Mouse (Mus musculus): Measurements from ENCODE around the gene Gm973.

The Gm973 gene

DNA sequence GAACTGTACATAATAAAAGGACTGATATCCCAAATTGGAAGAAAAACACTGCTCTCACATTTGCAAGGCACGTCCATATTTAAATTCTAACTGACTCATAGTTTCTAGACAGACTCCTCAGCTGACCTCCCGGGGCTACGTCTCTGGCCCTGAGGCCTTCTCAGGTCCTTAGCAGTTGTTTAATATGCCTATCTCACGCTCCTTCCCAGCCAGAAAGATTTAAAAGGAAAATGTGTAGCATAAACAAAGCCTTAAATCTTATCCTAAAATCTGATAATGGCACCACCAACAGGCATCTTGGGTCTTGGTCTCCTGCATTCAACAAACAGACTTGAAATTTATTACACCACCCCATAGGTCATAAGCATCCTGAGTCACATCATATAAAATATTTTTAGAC lies 62.7 kb downstream of the Gm973 start:
- in situ Hi-C loops (cut with MboI; ENCODE audit: unreplicated experiment in 2 of 2): no loop called here

DNA sequence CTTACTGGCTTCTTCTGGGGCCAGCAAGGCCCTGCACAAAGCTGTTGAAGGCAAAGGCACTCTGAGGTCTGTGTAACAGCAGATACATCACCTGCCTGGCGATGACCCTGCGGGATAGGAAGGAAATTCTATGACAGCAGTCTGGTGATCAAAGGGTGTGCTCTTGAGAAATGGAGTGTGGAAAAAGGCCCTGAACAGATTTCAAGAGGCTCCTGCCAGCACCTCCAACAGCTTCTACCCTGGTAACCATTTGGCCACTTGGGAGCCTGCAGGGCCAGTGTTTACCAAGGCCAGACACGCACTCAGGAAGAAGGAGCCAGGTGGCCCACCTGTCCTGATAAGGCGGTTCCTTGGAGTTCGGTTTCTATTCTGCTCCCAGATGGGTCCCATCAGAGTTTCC lies 63.3 kb downstream of the Gm973 start:
- in situ Hi-C loops (cut with MboI; ENCODE audit: unreplicated experiment in 2 of 2): no loop called here

- in situ Hi-C loops (cut with MboI; ENCODE audit: unreplicated experiment in 2 of 2): loop anchor here (5.0 to 10.0 kb wide), 2 partner anchors 263 to 335 kb away; no protein-coding TSS in a partner anchor
These were observed 64.2 kb downstream of the Gm973 start for GRCm38 (mm10) chr1:59580131-59580751.

DNA sequence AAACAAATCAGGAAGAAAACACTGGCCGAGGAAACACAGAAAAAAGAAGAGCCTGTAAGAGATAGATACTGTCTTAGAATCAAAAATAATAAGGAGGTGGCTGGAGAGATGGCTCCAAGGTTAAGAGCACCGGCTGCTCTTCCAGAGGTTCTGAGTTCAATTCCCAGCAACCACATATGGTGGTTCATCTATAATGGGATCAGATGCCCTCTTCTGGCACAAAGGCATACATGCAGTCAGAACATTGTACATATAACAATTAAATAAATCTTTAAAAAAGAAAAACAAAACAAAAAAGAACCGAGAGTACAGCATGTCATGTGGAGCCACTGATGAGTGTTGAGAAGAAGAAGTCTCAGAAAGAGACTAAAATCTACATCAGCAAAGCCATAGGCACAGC lies 64.8 kb downstream of the Gm973 start:
- in situ Hi-C loops (cut with MboI; ENCODE audit: unreplicated experiment in 2 of 2): loop anchor here (5.0 to 10.0 kb wide), 2 partner anchors 264 to 336 kb away; no protein-coding TSS in a partner anchor

DNA sequence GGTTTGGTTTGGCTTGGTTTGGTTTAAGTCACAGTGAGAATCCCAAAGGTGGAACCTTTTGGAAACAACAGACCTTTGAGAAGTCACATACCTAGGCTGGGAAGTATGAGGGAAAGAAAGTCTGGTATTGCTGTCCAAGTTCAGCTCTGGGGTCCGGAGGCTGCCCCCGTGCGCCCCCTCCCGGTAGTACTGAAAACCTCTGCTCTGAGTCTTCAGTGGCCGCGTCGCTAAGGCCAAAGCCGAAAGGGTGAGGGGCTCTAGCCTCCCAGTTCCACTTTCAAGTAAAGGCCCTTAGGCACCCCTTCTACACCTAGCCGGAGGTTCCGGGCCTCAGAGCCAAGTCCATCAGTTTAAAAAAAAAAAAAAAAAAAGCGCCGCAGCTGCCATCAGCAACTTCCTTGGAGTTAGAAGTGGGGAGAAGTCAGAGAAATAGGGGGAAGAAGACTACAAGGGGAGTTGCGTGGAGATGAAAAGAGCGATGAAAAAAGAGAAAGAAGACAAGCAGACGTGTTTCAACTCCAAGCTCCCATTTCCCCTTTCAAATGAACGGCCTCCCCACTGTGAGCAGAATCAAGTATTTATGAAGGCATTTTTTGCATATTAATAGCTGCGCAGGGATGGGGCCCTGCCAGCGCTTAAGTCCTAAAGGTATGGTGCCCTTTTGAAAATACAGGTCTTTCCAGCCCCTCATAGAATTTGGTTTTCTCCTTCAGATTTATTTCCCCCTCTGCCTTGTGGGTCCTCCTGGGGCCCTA lies 68.8 kb downstream of the Gm973 start:
- in situ Hi-C loops (cut with MboI; ENCODE audit: unreplicated experiment in 2 of 2): loop anchor here (5.0 to 10.0 kb wide), 2 partner anchors 268 to 340 kb away; no protein-coding TSS in a partner anchor

- in situ Hi-C loops (cut with MboI; ENCODE audit: unreplicated experiment in 2 of 2): loop anchor here in 1 of 2 experiments (10.0 kb wide), 1 partner anchor 344 kb away; no protein-coding TSS in a partner anchor
These were observed 73.2 kb downstream of the Gm973 start for GRCm38 (mm10) chr1:59589271-59589670.

- in situ Hi-C loops (cut with MboI; ENCODE audit: unreplicated experiment in 2 of 2): no loop called here
These were observed 76.3 kb downstream of the Gm973 start for GRCm38 (mm10) chr1:59592359-59592758.

DNA sequence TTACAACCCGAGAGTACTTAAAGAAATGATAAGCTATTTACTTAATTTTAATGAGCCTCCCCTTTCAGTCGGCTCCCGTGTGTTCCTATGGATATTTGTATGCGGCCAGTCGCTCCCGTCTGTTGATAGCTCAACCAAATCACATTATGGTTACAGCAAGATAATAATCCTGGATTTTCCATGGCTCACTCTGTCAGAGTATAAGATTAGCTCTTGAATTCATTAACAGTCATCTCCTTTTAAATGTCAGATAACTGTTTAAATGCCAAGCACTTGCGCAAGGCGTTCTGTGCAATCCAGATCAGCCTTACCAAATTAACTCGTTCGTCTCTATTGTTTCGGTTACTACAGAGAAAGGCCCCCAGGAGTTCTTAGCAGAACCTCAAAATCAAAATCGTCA lies 76.8 kb downstream of the Gm973 start:
- in situ Hi-C loops (cut with MboI; ENCODE audit: unreplicated experiment in 2 of 2): no loop called here

DNA sequence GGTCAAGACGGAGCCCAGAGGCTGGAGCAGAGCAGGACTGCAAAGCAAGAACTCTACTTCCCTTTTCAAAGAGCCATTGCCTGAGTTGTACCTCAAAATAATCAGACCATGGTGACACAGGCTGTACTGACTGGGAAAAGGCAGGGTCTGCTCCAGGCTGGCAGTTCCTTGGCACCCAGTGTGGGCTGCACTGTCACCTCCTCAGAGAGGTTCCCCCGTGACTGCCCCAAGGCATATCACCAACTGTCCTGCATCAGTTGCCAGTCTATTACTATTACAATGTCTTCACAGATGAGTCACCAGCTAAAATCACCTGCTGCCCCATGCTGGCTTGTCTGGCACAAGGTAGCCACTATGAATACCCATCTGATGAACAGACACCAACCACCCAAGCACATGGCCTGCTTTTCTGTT lies 77.6 kb downstream of the Gm973 start:
- in situ Hi-C loops (cut with MboI; ENCODE audit: unreplicated experiment in 2 of 2): no loop called here

DNA sequence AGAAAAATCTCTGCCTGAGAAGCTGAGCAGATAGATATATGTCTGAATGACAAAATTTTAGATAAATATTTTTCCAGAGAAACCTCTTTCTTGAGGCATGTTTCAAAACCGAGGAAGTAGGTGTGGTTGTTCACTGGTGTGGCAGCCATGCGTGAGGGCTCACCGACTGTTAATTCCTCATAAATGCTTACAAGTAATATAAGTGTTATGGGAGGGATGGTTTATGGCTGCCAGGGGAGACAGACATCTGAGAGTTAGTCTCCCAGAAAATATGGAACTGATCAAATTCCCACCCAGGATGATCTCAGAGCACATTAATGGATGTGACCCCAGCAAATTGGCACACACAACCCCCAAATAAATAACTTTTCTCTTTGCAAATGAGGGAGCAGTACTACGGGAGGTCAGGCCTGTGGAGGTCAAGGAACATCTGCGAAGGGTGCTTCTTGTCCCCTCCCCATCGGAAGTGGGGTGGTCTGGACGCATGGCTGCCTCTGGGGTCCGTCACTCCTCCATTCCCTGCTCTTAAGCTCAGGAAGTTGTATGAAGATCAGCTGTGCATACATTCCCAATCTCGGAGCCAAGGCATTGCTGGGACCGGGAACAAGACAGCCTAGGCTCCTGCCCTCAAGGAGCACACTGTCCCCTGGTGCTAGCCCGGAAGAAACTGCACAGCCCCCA lies 78.7 kb downstream of the Gm973 start:
- in situ Hi-C loops (cut with MboI; ENCODE audit: unreplicated experiment in 2 of 2): no loop called here

- in situ Hi-C loops (cut with MboI; ENCODE audit: unreplicated experiment in 2 of 2): no loop called here
These were observed 79.5 kb downstream of the Gm973 start for GRCm38 (mm10) chr1:59595609-59596008.

GRCm38 (mm10) chr1:59602531-59603416 lies 86.7 kb downstream of the Gm973 start:
- in situ Hi-C loops (cut with MboI; ENCODE audit: unreplicated experiment in 2 of 2): no loop called here

- in situ Hi-C loops (cut with MboI; ENCODE audit: unreplicated experiment in 2 of 2): no loop called here
These were observed 87.3 kb downstream of the Gm973 start for GRCm38 (mm10) chr1:59603417-59603712.

DNA sequence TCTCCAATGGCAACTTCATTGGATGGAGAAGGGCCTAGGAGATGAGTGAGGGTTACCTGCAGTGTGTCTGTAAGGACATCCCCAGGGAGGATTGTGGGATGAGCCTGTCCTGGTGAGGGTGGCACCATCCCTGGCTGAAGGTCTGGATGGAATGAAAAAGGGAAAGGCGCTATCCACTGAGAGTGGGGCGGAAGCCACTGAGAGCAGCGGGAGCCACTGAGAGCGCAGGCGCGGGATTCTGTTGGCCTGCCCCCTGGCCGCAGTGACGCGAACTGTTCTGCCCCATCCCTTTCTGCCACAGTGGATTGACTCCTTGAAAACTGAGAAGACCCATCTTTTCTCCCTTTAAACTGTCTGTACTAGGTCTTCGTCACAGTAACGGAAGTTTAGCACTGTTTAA lies 87.8 kb downstream of the Gm973 start:
- in situ Hi-C loops (cut with MboI; ENCODE audit: unreplicated experiment in 2 of 2): no loop called here

DNA sequence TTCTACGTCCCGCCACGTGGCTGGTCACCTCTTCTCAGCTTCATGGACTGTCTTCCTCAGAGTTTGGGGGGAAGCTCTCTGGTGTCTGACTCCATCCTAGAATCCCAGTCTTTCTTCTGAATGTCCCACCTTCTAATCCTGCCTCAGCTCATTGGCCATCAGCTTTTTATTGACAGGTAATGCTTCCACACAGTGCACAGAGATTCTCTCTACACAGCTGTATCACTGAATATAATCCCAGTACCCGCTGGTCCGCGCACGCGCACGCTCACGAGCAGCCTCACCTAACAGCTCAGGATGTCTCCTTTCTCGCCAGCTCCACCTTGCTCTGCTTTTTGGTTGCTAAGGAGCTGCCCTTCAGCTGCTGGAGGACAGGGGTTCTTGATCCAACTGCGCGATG lies 90.4 kb downstream of the Gm973 start:
- in situ Hi-C loops (cut with MboI; ENCODE audit: unreplicated experiment in 2 of 2): no loop called here

DNA sequence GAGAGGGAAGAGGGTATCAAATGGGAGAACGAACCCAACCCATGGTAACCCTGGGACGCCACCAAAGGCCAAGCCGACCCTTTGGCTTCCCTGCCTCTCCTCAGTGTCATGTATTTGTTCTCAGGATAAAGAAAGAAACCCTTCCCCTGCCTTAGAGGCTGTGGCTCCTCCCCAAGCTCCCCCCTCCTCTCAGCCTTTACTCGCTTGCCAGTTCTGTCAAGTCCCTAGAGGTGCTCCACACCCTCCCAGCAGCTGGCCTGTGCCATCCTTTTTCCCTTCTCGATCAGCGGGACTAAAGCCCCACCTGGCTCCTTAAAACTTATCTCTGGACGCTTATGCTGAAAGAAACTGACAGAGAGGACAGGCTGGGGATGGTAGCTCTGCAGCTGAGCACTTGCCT lies 91.0 kb downstream of the Gm973 start:
- in situ Hi-C loops (cut with MboI; ENCODE audit: unreplicated experiment in 2 of 2): no loop called here

DNA sequence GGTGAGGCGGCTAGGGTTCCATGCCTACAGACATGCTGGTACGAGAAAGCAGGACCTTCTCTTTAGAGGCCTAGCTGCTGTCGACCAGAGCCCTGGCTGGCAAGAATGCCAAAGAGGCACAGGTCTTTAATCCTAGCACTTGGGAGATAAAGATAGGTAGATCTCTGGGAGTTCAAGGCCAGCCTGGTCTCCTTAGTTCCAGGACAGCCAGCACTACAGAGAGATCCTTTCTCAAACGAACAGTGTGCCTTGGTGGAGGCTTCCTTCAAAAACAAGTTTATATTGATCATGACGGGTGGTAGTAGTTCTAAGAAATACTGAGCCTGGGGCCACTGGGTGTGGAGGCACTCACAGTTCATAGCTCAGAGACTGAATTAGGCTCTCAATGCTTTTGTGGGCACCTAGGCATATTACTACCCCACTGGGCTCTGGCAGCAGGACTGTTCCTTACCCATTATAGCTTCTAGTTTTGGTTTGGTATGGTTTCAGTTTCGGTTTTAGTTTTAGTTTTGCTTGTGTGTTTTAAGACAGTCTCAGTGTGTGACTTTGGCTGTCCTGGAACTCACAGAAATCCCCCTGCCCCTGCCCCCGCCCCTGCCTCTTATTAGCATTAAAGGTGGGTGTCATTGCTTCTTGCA lies 92.2 kb downstream of the Gm973 start:
- in situ Hi-C loops (cut with MboI; ENCODE audit: unreplicated experiment in 2 of 2): no loop called here

DNA sequence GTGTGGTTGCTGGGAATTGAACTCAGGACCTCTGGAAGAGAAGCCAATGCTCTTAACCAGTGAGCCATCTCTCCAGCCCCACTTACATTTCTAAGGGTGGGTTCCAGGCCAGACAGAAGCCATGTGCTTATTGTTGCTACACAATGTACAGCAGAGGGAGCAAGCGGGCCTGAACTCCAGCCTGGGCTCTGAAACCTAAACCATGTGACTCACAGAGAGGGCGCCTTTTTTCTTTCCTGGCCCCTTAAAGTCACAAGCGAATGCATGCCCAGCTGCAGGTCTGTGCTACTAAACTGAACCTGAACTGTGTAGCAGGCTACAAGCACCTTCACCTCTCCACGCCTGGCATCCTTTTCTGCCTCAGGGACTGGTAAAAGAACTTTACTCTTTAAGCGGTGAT lies 92.9 kb downstream of the Gm973 start:
- in situ Hi-C loops (cut with MboI; ENCODE audit: unreplicated experiment in 2 of 2): no loop called here

DNA sequence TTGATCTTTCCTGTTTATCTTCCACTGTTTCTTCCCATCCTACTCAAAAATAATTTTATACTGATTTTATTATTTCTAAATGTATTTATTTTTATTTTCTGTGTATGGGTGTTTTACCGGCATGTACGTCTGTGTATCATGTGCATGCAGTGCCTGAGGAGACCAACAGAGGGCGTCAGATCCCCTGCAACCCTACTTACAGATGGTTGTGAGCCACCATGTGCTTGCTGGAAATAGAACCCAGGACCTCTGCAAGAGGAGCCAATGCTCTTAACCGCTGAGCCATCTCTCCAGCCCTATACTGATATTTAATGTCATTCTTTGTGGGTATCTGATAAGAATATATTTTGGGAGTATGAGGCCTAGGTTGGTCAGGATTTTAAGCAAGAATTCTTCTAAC lies 93.4 kb downstream of the Gm973 start:
- in situ Hi-C loops (cut with MboI; ENCODE audit: unreplicated experiment in 2 of 2): no loop called here

DNA sequence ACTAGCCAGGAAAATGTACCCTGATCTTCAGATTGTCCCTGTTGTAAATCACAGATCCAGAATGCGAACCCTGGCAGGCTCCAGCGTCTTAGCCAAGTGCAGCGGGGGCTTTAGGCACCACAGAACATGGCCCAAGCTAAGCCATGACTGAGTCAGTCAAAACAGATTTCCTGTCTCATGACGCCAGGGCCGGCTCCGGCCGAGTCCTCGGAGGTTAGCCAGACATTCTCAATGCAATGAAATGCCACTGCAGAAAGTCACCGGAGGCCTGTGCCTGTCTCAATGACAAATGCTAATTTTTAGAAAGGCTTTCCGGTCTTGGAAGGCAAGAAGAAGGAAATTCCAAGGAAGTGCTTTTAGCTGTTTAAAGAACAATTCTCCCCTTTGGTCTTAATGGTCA lies 93.8 kb downstream of the Gm973 start:
- in situ Hi-C loops (cut with MboI; ENCODE audit: unreplicated experiment in 2 of 2): no loop called here
